40 mouse cellular contexts compared by ENCODE assay signal in genomic region chr1:36739231-36739630, GRCm38 (mm10). TPM values are rescaled to one million over a fixed set of nuclear protein-coding genes. Genes with fewer than 3 reads are reported as not detected.
"Had no signal": no experiment of that assay in that cellular context is flagged by ENCODE, and none has a peak within 500 bp of the region (broad histone marks: within the 10 kb centered on the region; RNA-seq: fewer than 3 reads in every experiment).

No protein-coding gene starts in this region.

- H3K4me3 ChIP-seq: heart, embryonic 12.5 days; heart, embryonic 13.5 days; heart, embryonic 15.5 days; hindbrain, embryonic 10.5 days; hindbrain, embryonic 12.5 days; hindbrain, embryonic 13.5 days; hindbrain, embryonic 15.5 days; intestine, embryonic 15.5 days; kidney, embryonic 15.5 days; layer of hippocampus, adult 2 months; left cerebral cortex, adult 2 months had no signal

- H3K27me3 ChIP-seq: hindbrain, embryonic 15.5 days had no signal

- H3K36me3 ChIP-seq: heart, embryonic 12.5 days; heart, embryonic 13.5 days; heart, embryonic 15.5 days; hindbrain, embryonic 10.5 days; hindbrain, embryonic 12.5 days; hindbrain, embryonic 13.5 days; hindbrain, embryonic 15.5 days; intestine, embryonic 15.5 days; kidney, embryonic 15.5 days had no signal

- H3K9ac ChIP-seq: heart, embryonic 12.5 days; heart, embryonic 13.5 days; heart, embryonic 15.5 days; hindbrain, embryonic 12.5 days; hindbrain, embryonic 13.5 days; hindbrain, embryonic 14.5 days; hindbrain, embryonic 15.5 days; intestine, embryonic 15.5 days; kidney, embryonic 15.5 days had no signal

- DNase-seq: heart, postnatal 10 days; heart, postnatal 14 days; heart, postnatal 36 days; heart, postnatal 4 days; kidney, adult 11 months; kidney, adult 18-20 months; kidney, adult 2 months; kidney, adult 8-10 months; kidney, adult 9 months; kidney, postnatal 10 days; kidney, postnatal 14 days; kidney, postnatal 4 days; layer of hippocampus, adult 9-11 months; layer of hippocampus, postnatal 36 days had no signal

- H3K27ac ChIP-seq: heart, embryonic 13.5 days; heart, embryonic 15.5 days; hindbrain, embryonic 10.5 days; hindbrain, embryonic 12.5 days; hindbrain, embryonic 13.5 days; hindbrain, embryonic 14.5 days; hindbrain, embryonic 15.5 days; hindbrain, postnatal 0 days; intestine, embryonic 15.5 days; kidney, embryonic 15.5 days; kidney, postnatal 0 days; layer of hippocampus, adult 2 months; left cerebral cortex, adult 2 months had no signal

RNA-seq across cellular contexts. Expression of gene 4933424G06Rik, which starts 29.3 kb away (rescaled TPM):
- total RNA-seq: heart, postnatal 10 days; heart, postnatal 14 days; heart, postnatal 25 days; heart, postnatal 36 days; heart, postnatal 4 days; hematopoietic stem cell, adult 5-6 weeks; hindbrain, postnatal 0 days; layer of hippocampus, adult 18-20 months; layer of hippocampus, postnatal 36 days had no signal
- polyA plus RNA-seq: heart, embryonic 12.5 days; heart, embryonic 13.5 days; heart, embryonic 16.5 days; heart, postnatal 0 days; hindbrain, embryonic 12.5 days; inflammation-experienced regulatory T-cells, adult 6 months; intestine, embryonic 14.5 days; intestine, postnatal 0 days; kidney, adult 2 months; kidney, embryonic 14.5 days; kidney, embryonic 15.5 days; kidney, embryonic 16.5 days; large intestine, adult 2 months had no signal

RNA-seq across cellular contexts. Expression of gene Fam178b, which starts 56.2 kb away (rescaled TPM):
- total RNA-seq: hematopoietic stem cell, adult 5-6 weeks; hindbrain, postnatal 0 days; layer of hippocampus, adult 18-20 months; layer of hippocampus, adult 2 months; layer of hippocampus, postnatal 36 days; left cerebral cortex, adult 18-20 months had no signal
- polyA plus RNA-seq: hindbrain, embryonic 14.5 days; hindbrain, embryonic 15.5 days had no signal
